In the genomic region with DNA sequence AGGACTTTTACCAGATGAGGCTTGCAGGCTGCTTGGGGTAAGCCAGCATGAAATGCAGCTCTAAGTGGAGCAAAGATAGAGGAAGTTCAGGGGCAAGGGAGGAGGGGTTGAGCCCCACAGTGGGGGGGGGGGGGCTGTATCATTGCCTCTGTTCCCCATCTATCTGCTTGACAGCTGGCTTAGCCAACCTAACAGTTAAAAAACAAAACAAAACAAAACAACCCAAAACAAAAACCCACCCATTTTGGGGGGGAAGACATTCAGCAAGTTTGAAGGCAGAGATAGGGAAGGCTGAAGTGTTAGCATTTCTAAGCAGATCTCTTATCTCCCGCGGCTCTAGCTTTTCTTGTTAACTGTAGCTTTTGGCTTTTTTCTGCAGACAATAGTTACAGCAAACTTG, we compare ENCODE assay signal across 16 mouse cellular contexts. TPM values are rescaled to one million over a fixed set of nuclear protein-coding genes. Genes with fewer than 3 reads are reported as not detected.
DNase-seq lines count a peak whose midpoint lies in the region; ATAC-seq and TF ChIP-seq lines count a peak whose summit lies in the region.
"Had no signal": no experiment of that assay in that cellular context is flagged by ENCODE, and none has a peak within 500 bp of the region (broad histone marks: within the 10 kb centered on the region; RNA-seq: fewer than 3 reads in every experiment).

No protein-coding gene starts in this region.

- TF ChIP-seq RAD21 in CH12.LX (IDR thresholded peaks at IDR 0.05; ENCODE audit: low read depth, low read length): no peak

- H3K79me2 ChIP-seq in CH12.LX (replicated peaks; ENCODE audit: control insufficient read depth, extremely low read depth, insufficient read depth, poor library complexity, severe bottlenecking): peaks cover 12% of the 10 kb centered on the region

- no peak overlapping the region for H3K4me3 ChIP-seq in kidney, embryonic 15.5 days (replicated peaks)
- no peak overlapping the region for H3K4me3 ChIP-seq in CH12.LX (replicated peaks in 1 of 3; ENCODE audit: low read depth in 2 of 3, low read length in 2 of 3, poor library complexity in 1 of 3)
- H3K4me3 ChIP-seq: midbrain, embryonic 13.5 days; neural tube, embryonic 12.5 days had no signal

- H3K27ac ChIP-seq in kidney, embryonic 15.5 days: 0 out of 2 replicates have a peak overlapping the region, but pooled peaks have one; percentile 9
- H3K27ac ChIP-seq in CH12.LX (ENCODE audit: insufficient read depth, low read depth): no peak overlapping the region
- H3K27ac ChIP-seq: midbrain, embryonic 13.5 days; neural tube, embryonic 12.5 days had no signal

- TF ChIP-seq CTCF in CH12.LX (conservative IDR thresholded peaks at IDR 0.05 in 1 of 2, IDR thresholded peaks at IDR 0.05 in 1 of 2; ENCODE audit: low read depth in 2 of 2, low read length in 2 of 2): no peak

- intact Hi-C loops in left cerebral cortex, postnatal 10 days (cut with DNase I): no loop called here

- DNase-seq in kidney, postnatal 14 days: no peak
- DNase-seq in CH12.LX (ENCODE audit: extremely low read depth): no peak
- peak; percentile 72 for DNase-seq in induced T-regulatory cell, adult 2 months (ENCODE audit: low read depth)
- peak; percentile 75 for DNase-seq in thymus, postnatal 0 days (ENCODE audit: low spot score)
- DNase-seq in left cerebral cortex, postnatal 10 days (ENCODE audit: extremely low spot score in 1 of 2, low spot score in 2 of 2): no peak
- no peak for DNase-seq in layer of hippocampus, postnatal 25 days (ENCODE audit: extremely low spot score in 1 of 2, low spot score in 1 of 2)
- no peak for DNase-seq in cerebellum, postnatal 10 days
- DNase-seq: cerebellum, adult 18-20 months; heart, postnatal 4 days; kidney, postnatal 10 days; lung, postnatal 10 days had no signal

- peaks cover 32% of the 10 kb centered on the region for H3K27me3 ChIP-seq in kidney, embryonic 15.5 days
- H3K27me3 ChIP-seq in CH12.LX (replicated peaks): no peaks in the 10 kb centered on the region
- H3K27me3 ChIP-seq: neural tube, embryonic 12.5 days had no signal

- dilution Hi-C loops in CH12.LX (cut with MboI; ENCODE audit: extremely low pct_ligation_motif_present, extremely low pct_unique_long_range_greater_than_20kb, low sequenced_read_pairs): no loop called here

- WGBS in kidney, embryonic 15.5 days: 46% methylated on average over 2 of the region's 2 CpGs

- no peak overlapping the region for H3K9ac ChIP-seq in kidney, embryonic 15.5 days
- no peak overlapping the region for H3K9ac ChIP-seq in CH12.LX (ENCODE audit: insufficient read depth, low read depth)
- H3K9ac ChIP-seq: midbrain, embryonic 13.5 days; neural tube, embryonic 12.5 days had no signal

- TF ChIP-seq EP300 in CH12.LX (IDR thresholded peaks at IDR 0.05; ENCODE audit: low read length): no peak

- H3K36me3 ChIP-seq in kidney, embryonic 15.5 days: no peaks in the 10 kb centered on the region
- H3K36me3 ChIP-seq in CH12.LX (replicated peaks in 1 of 2; ENCODE audit: control insufficient read depth in 1 of 2, insufficient read depth in 1 of 2, low read length in 1 of 2): no peaks in the 10 kb centered on the region
- H3K36me3 ChIP-seq: midbrain, embryonic 13.5 days; neural tube, embryonic 12.5 days had no signal

- TF ChIP-seq POLR2A in CH12.LX (IDR thresholded peaks at IDR 0.05; ENCODE audit: low read depth, low read length): no peak

- 0 out of 2 replicates have a peak, but pooled peaks cover 4% of the 10 kb centered on the region for H3K4me1 ChIP-seq in kidney, embryonic 15.5 days
- peaks cover 21 to 61% of the 10 kb centered on the region in 2 experiments for H3K4me1 ChIP-seq in CH12.LX (ENCODE audit: control insufficient read depth in 1 of 2, insufficient read depth in 2 of 2)
- H3K4me1 ChIP-seq: midbrain, embryonic 13.5 days; neural tube, embryonic 12.5 days had no signal

- in situ Hi-C loops in CH12.LX (cut with MboI; ENCODE audit: low pct_ligation_motif_present, low pct_unique_long_range_greater_than_20kb, low sequenced_read_pairs): no loop called here

- no peak overlapping the region for H3K4me2 ChIP-seq in kidney, embryonic 15.5 days
- H3K4me2 ChIP-seq in CH12.LX (ENCODE audit: insufficient read depth, low read depth, poor library complexity, severe bottlenecking): peak overlapping the region; percentile 31; the same call in 1 of the 2 replicates
- H3K4me2 ChIP-seq: heart, embryonic 11.5 days; midbrain, embryonic 13.5 days; neural tube, embryonic 12.5 days had no signal

- no peaks in the 10 kb centered on the region for H3K9me3 ChIP-seq in kidney, embryonic 15.5 days (replicated peaks)
- H3K9me3 ChIP-seq in CH12.LX (replicated peaks; ENCODE audit: low read length): no peaks in the 10 kb centered on the region
- H3K9me3 ChIP-seq: midbrain, embryonic 13.5 days; neural tube, embryonic 12.5 days had no signal

- ATAC-seq in kidney, embryonic 15.5 days (replicated peaks; ENCODE audit: low FRiP score): no peak
- ATAC-seq: forebrain, embryonic 16.5 days; midbrain, embryonic 13.5 days had no signal

TF ChIP-seq in CH12.LX, 34 proteins besides CTCF, POLR2A, EP300 and RAD21:
- TF ChIP-seq MAFK (IDR thresholded peaks at IDR 0.05; ENCODE audit: insufficient replicate concordance, low read length) (no peak), CHD1 (IDR thresholded peaks at IDR 0.05; ENCODE audit: low read depth, low read length) (no peak), ZC3H11A (IDR thresholded peaks at IDR 0.05; ENCODE audit: low read depth, low read length) (no peak)

RNA-seq across cellular contexts. Expression of a gene that starts 49.2 kb away (rescaled TPM):
- 41.2 and 44.1 TPM in 2 replicates for polyA plus RNA-seq in kidney, embryonic 15.5 days (2015; fragmentation: Nextera tagmentation; extraction: Ambion mirVana)
- 45.4 and 47.6 TPM in 2 replicates for total RNA-seq in CH12.LX (2012; rRNA removed)
- total RNA-seq in CH12.LX (2014; rRNA removed): 48.2 and 49.7 TPM in 2 replicates
- polyA plus RNA-seq in CH12.LX (2012; ENCODE audit: insufficient read length, low read depth): 70.2 and 85.8 TPM in 2 replicates
- polyA plus RNA-seq in thymus, postnatal 0 days (2015; fragmentation: Nextera tagmentation; extraction: Ambion mirVana): 190 and 200 TPM in 2 replicates
- 10 to 100 TPM; 66.3 to 74.6 TPM for total RNA-seq in left cerebral cortex, postnatal 10 days (2021)
- 10 to 100 TPM; 37.0 to 39.4 TPM for total RNA-seq in layer of hippocampus, postnatal 25 days (2021)

Comparison
In these comparisons a context has a peak if more than half of its experiments do, and no peak if none do; other contexts are left out.
1. DNase-seq: peak in induced T-regulatory cell, adult 2 months (single experiment) and thymus, postnatal 0 days (single experiment); none in kidney, postnatal 14 days (single experiment), CH12.LX (single experiment), left cerebral cortex, postnatal 10 days (0 of 2), layer of hippocampus, postnatal 25 days (0 of 2) and cerebellum, postnatal 10 days (0 of 2).